Mouse (Mus musculus): ENCODE measurements at regions not wholly inside any gene's neighbourhood (a gene's known extent, or its start where the extent isn't known, plus 50 kb on each side); places are given as distances from the start of the nearest gene placed in this dataset.

DNA sequence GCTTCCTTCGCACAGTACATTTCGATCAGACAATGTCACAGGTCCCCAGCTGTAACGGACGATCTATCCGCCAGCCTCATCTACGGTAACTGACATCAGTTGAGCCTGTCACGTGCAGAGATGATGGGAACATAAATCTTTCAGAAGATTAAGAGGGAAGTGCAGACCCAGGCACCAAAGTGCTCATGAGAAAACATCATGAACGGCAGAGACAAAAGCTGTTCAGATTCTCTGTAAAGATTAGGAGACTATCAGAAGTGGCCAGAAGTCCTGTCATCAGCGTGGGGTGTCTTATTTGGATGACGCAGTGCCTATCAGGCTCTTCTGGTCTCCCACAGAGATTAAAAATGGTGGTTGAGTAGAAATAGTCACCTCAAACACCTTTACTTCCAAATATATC, 133.9 kb downstream of the Pdgfra start:
- TF ChIP-seq CTCF (IDR thresholded peaks at IDR 0.05; ENCODE audit: low read depth) (no peak), EP300 (IDR thresholded peaks at IDR 0.05; ENCODE audit: low read depth) (peak; percentile 90)

Measured in liver, postnatal 0 days (tissue).